Mouse (Mus musculus) CD8-positive naive resting alpha-beta T cell, adult 2 months (primary cell): Measurements from ENCODE around the gene F3.

Experiments used
- DNase-seq, 2 experiments: peaks; one replicate each; pipeline ENCODE4 v3.0.0; 2022; ENCODE audit warnings: low read depth in 2 of 2, low spot score in 2 of 2

Gene F3

DNA sequence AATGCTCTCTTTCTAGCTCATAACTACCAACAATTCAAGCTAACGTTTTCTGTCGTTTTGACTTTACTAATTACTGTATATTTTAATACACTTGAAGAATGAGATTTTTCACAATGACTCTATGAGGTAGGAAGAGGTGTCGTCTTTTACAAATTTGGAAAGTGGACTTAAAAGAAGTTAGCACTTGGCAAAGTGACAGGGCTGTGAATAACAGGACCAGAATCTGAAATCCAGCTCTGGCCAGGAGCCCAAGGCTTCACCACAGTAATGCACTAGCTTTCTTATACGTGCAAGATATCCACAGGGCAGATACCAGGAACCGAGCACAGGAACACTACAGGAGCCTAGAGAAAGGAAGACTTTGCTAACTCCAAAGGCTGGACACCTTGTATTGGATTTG, 17.2 kb upstream of the F3 start:
- DNase-seq, result no peak

- DNase-seq, result no peak
Observed at GRCm38 (mm10) chr3:121707106-121707505, 16.2 kb upstream of the F3 start.

DNA sequence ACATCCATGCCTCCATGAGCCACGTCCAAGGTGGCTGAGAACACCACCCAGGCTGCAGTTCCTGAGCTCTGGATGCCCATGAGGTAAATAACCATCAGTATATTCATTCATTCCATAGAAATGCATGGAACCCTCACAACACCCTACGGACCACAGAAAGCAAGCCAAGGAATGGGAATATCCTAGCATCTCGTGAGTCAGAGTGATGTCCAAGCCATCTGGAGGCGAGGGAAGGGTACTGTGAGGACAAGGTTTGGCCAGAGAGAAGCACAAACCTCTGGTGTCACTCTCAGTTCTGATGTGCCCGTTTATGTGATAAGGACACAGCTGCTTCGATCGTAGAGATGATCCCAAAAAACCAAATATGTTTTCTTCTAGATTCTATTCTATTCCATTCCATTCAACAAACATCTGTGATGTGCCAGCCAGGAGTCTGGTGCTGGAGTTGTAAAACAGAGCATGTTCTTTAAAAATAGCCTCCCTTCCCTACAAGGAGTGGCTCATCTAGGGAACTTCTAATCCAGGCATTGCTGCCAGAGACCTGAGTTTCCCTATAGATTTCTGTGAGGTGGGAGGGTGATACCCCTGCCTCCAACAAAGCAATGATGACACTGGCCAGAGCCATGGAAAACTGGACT, 12.3 kb upstream of the F3 start:
- DNase-seq, result no peak

- no peak for DNase-seq
Observed at GRCm38 (mm10) chr3:121712222-121712621, 11.1 kb upstream of the F3 start.

DNA sequence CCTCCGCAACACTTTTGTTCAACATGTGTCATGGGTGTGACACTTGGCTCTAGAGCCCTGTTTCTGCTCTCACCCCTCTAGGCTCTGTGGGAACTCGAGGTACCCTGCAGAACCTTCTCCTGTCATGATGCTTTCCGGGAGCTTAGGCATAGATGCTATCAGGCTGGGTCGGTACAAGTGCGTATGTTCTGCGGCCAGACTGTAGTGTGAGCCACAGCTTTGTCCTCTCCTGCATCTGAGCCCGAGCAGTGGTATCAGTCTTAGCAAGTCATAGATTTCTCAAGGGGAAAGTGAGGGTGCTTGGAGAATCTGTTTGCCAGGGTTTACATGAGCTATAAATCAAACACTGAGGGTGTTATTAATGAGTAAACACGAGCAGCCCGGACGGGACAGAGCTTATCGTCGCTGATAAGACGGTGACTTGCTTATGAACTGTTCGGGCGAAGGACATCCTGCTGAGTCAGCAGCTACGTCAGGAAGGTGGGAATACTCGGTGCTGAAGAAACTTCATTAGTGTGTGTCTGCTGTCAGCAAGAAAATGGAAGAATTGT, 10.1 kb upstream of the F3 start:
- DNase-seq, result no peak

GRCm38 (mm10) chr3:121713816-121714215, 9.5 kb upstream of the F3 start:
- DNase-seq, result no peak

- no peak for DNase-seq
Observed at GRCm38 (mm10) chr3:121714461-121714860, 8.9 kb upstream of the F3 start.

- no peak for DNase-seq
Observed at GRCm38 (mm10) chr3:121715336-121715735, 8.0 kb upstream of the F3 start.

GRCm38 (mm10) chr3:121715741-121716459, 7.4 kb upstream of the F3 start:
- DNase-seq, result no peak

GRCm38 (mm10) chr3:121716480-121716879, 6.9 kb upstream of the F3 start:
- no peak for DNase-seq

DNA sequence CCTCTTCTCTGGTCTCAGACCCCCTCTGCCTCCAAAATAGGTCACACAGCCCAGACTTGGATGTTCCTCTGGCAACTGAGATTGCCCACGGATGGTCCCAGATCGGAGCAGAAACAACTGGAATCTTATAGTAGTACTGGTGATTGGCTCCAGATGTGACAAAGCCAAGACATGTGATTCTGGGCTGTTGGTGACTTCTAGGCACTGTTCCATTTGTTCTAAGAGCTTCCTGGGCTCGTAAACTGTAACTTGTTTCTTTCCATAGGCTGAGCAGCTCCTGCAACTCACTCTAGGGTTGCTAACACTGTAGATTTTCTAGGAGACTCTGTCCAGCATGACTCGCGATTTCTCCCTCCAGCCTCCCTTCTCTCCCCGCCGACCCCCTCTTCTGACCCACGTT, 4.7 kb upstream of the F3 start:
- no peak for DNase-seq

DNA sequence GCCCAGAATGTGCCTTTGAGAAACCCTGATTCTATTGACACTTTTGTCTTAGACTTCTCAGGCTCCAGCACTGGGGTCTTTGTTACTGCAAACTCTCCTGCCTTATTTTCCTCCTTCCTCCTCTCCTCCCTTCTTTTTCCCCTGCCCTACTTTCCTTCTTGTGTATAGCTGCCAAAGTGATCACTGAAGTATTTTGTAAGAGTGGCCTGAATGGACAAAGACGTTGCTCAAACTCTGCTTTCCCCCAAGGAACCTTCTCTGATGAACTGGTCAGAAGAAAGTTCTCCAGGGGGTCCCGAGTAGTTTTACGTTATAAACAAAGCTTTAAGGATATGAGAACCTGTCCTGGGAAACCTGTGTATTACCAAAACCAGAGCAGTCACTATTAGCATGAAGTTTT, 3.6 kb upstream of the F3 start:
- DNase-seq, result no peak

DNA sequence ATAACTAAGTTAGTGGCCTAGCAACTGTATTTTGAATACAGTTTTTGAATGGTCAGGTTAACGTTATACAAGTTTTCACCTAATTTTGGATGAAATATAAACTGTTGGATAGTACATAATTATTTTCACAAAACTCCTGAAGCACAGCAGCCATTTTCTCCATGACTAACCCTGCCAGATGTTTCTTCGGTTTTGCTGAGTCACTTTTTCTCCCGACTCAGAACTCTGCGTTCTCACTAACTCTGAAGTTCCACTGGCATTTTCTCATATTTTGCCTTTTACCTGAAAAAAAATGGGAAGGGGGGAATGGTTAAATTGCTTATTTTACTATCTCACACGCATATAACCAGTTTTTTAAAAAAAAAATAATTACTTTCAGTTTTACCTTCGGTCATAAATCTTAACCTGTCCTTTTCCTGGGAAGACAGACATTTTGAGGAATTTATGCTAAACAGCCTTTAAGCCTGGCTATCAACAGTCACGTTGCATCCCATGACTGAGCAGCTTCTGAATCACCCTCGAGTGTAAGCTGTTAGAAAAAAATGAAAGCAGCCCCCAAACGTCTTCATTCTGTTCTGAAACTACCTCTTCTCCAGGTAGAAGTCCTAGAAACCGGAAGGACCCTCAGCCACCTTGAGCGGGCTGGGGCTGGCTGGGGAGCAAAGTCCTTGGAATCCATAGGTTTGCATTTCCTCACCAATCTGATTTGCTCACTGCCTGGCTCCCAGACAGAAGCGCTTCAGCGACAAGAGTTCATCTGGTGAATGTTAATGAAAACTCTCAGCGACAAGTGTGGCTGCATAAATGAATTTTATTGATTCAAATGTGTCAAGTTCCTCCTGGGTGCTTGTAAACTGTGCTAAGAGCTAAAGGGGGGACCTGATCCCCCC, 2.3 kb upstream of the F3 start:
- no peak for DNase-seq

GRCm38 (mm10) chr3:121721691-121722070, 1.7 kb upstream of the F3 start:
- DNase-seq, result no peak

GRCm38 (mm10) chr3:121723968-121724524, 709 bp downstream of the F3 start:
- no peak for DNase-seq

GRCm38 (mm10) chr3:121724553-121724952, 1.2 kb downstream of the F3 start:
- no peak for DNase-seq

DNA sequence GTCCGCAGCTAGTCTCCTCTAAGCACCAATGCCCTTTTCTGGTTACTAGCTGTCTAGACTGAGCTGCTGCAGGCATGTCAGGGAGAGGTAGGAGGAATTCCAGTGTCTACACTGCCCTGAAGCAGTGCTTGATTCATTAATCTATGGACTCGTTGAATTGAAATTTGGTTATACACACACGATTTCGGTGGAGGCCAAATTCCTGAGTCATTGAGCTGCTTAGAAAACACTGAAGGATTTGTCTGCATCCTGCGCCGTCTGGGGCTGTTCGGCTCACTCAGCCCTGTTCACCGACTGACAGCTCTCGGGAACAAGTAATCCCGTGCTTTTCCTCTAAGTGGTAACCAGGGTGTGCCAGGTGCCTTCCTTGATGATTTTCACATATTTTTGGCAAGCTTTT, 2.3 kb downstream of the F3 start:
- no peak for DNase-seq

- no peak for DNase-seq
Observed at GRCm38 (mm10) chr3:121729678-121730077, 6.3 kb downstream of the F3 start.

- no peak for DNase-seq
Observed at GRCm38 (mm10) chr3:121735542-121735941, 12.2 kb downstream of the F3 start.

DNA sequence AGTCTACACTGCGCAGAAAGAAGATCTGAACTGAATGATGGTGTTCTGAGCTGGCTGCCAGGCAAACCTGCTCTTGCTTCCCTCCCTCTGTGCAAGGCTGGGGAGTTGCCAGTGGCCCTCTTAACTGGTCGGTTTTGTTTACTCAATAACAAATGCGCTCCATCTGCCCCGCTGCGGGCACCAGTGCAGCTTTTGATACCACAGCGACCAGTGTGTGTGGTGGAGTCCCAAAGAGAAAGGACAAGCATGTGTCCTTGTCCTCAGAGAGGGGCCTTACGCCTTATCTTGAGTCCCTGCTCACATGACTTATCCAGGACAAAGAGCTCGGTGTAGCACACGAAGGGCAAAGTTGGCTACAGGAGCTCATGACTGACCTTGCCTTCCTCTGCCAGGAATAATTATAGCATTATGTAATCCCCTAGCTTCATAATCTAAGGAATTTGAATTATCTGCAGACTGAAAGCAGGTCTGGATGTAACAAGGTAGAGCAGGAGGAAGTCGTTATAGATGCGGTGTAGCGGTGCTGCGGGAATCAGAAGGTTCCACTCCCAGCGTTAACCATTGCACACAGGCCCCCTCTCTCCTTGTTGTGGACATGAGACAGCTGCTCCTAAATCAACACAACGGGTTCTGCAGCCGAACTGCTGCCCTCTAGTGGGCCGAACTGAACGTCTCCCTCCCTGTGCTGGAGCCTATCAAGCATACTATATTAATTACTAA, 12.8 kb downstream of the F3 start:
- DNase-seq, result peak; percentile 37 to 48

DNA sequence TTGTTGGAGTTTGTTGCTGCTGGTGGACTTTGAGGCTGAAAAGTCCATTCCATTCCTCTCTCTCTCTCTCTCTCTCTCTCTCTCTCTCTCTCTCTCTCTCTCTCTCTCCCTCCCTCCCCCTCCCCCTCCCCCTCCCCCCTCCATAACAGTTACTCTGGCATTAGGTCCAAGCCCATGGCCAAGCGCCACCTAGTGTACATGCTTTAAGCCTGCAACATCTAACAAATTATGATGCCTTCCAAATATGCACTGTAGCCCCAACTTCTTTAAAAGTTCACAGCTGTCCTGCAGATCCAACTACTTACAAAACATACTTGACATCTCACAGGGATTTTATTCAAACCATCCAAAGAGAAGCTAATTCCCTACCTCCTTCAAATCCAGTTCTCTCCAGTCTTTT, 14.1 kb downstream of the F3 start:
- DNase-seq, result no peak
